Mouse (Mus musculus): ENCODE measurements at regions not wholly inside any gene's neighbourhood (a gene's known extent, or its start where the extent isn't known, plus 50 kb on each side); places are given as distances from the start of the nearest gene placed in this dataset.
"Not testable (repeated sequence)": the region's sequence is repeated elsewhere in the genome, so short reads cannot be mapped to it uniquely, and the experiment has no call there.

- DNase-seq (ENCODE audit: low spot score) = no peak
Observed at GRCm38 (mm10) chr9:32940919-32941767, 305.1 kb downstream of the Ets1 start.

GRCm38 (mm10) chr9:32941768-32942030 lies 305.7 kb downstream of the Ets1 start:
- no peak for DNase-seq (ENCODE audit: low spot score)

GRCm38 (mm10) chr9:32947221-32947620 lies 311.2 kb downstream of the Ets1 start:
- DNase-seq (ENCODE audit: low spot score) = no peak

- DNase-seq (ENCODE audit: low spot score) = no peak
Observed at GRCm38 (mm10) chr9:32949036-32949435, 313.0 kb downstream of the Ets1 start.

GRCm38 (mm10) chr9:32958716-32959115 lies 322.7 kb downstream of the Ets1 start:
- DNase-seq (ENCODE audit: low spot score) = no peak

- not testable (repeated sequence) for DNase-seq (ENCODE audit: low spot score)
Observed at GRCm38 (mm10) chr9:32959468-32959867, 323.4 kb downstream of the Ets1 start.

GRCm38 (mm10) chr9:32962679-32963205 lies 326.7 kb downstream of the Ets1 start:
- DNase-seq (ENCODE audit: low spot score) = no peak

GRCm38 (mm10) chr9:32968446-32968845 lies 332.4 kb downstream of the Ets1 start:
- DNase-seq (ENCODE audit: low spot score) = peak; percentile 53

GRCm38 (mm10) chr9:32971421-32971820 lies 335.4 kb downstream of the Ets1 start:
- peak; percentile 75 for DNase-seq (ENCODE audit: low spot score)

- DNase-seq (ENCODE audit: low spot score) = peak; percentile 56
Observed at GRCm38 (mm10) chr9:32971926-32972325, 335.9 kb downstream of the Ets1 start.

GRCm38 (mm10) chr9:32972431-32973052 lies 336.5 kb downstream of the Ets1 start:
- no peak for DNase-seq (ENCODE audit: low spot score)

GRCm38 (mm10) chr9:32977732-32978131 lies 341.7 kb downstream of the Ets1 start:
- no peak for DNase-seq (ENCODE audit: low spot score)

- no peak for DNase-seq (ENCODE audit: low spot score)
Observed at GRCm38 (mm10) chr9:32980846-32981245, 344.8 kb downstream of the Ets1 start.

- DNase-seq (ENCODE audit: low spot score) = no peak
Observed at GRCm38 (mm10) chr9:32983182-32983581, 347.2 kb downstream of the Ets1 start.

GRCm38 (mm10) chr9:32986836-32987673 lies 351.0 kb downstream of the Ets1 start:
- peak; percentile 37 for DNase-seq (ENCODE audit: low spot score)

GRCm38 (mm10) chr9:32989006-32989405 lies 353.0 kb downstream of the Ets1 start:
- no peak for DNase-seq (ENCODE audit: low spot score)

GRCm38 (mm10) chr9:32998323-32998722 lies 362.3 kb downstream of the Ets1 start:
- no peak for DNase-seq (ENCODE audit: low spot score)

GRCm38 (mm10) chr9:33000691-33001164 lies 364.7 kb downstream of the Ets1 start:
- DNase-seq (ENCODE audit: low spot score) = peak; percentile 44

- DNase-seq (ENCODE audit: low spot score) = peak; percentile 19
Observed at GRCm38 (mm10) chr9:33001165-33001949, 365.3 kb downstream of the Ets1 start.

GRCm38 (mm10) chr9:33003880-33004279 lies 367.9 kb downstream of the Ets1 start:
- no peak for DNase-seq (ENCODE audit: low spot score)

- DNase-seq (ENCODE audit: low spot score) = no peak
Observed at GRCm38 (mm10) chr9:33004536-33004935, 368.5 kb downstream of the Ets1 start.

Measured in heart, adult 8-10 months (tissue).